Comparison of ENCODE assay signal across 12 mouse cellular contexts in the genomic region with DNA sequence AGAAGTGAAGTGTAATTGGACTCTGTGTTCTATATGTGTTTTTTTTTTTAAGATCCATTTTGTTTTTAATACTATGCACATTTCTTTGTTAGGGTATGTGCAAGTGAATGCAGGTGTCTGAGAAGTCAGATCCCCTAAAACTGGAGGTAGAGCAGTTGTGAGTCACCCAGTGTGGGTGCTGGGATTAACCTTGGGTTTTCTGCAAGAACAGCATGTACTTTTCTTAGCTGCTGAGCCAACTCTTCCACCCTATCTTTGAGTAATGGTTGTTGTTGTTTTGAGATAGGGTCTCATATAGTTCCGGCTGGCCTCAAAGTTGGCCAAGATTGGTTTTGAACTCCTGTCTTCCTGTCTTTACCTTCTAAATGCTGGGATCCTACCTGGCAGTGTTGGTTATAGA.
"Had no signal": no experiment of that assay in that cellular context is flagged by ENCODE, and none has a peak within 500 bp of the region (broad histone marks: within the 10 kb centered on the region; RNA-seq: fewer than 3 reads in every experiment).

No protein-coding gene starts in this region.

- DNase-seq: kidney, adult 2 months; kidney, postnatal 25 days; layer of hippocampus, adult 9-11 months; layer of hippocampus, postnatal 36 days; lung, embryonic 14.5 days; thymus, adult 18-20 months; thymus, postnatal 36 days had no signal

- H3K27ac ChIP-seq: kidney, postnatal 0 days; layer of hippocampus, adult 2 months; left cerebral cortex, adult 2 months; macrophage; midbrain, embryonic 13.5 days had no signal

- H3K4me3 ChIP-seq: layer of hippocampus, adult 2 months; left cerebral cortex, adult 2 months had no signal
